Mouse (Mus musculus): ENCODE data around the gene Epb41l4b.

DNA sequence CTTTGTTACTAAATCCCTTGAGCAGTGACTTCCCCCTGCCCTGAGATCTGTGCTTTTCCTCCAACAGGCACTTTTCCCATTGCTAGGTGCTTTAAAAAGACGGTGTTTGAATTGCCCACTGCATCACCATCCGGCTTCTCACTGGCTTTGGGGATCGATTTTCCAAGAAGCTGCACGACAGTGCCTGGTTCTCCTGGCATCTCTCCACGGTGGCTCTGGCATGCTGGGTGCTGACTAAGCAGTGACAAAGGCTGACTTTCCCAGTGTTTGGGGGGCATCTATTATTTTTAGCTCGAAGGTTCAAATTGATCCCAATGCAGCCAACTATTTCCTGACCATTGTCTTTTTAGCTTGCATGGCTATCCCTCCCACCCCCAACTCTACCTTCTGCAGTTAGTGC is 94.7 kb downstream of the Epb41l4b start:
- no peak for TF ChIP-seq CTCF (IDR thresholded peaks at IDR 0.05; ENCODE audit: low read depth, low read length)
- TF ChIP-seq POLR2A (IDR thresholded peaks at IDR 0.05; ENCODE audit: borderline replicate concordance, low read depth, low read length): no peak

All from bone marrow macrophage, adult 2 months (primary cell).